Mouse (Mus musculus) ES-Bruce4 (cell line): ENCODE measurements at regions not wholly inside any gene's neighbourhood (a gene's known extent, or its start where the extent isn't known, plus 50 kb on each side); places are given as distances from the start of the nearest gene placed in this dataset.

Source experiments
- CTCF ChIP-seq: IDR thresholded peaks from one replicate; pipeline ENCODE4 v1.8.1; 2011; ENCODE audit warnings: low read depth, low read length
- EP300 ChIP-seq: IDR thresholded peaks from 2 replicates; pipeline ENCODE4 v1.6.1; 2011; ENCODE audit warnings: low read depth, low read length; ENCODE audit not compliant: insufficient read depth
- POLR2A ChIP-seq: IDR thresholded peaks from one replicate; pipeline ENCODE4 v1.8.1; 2011; ENCODE audit warnings: low read length; ENCODE audit not compliant: insufficient read depth

GRCm38 (mm10) chr12:26571602-26572001 is 102.6 kb downstream of the Cmpk2 start:
- no peak for TF ChIP-seq CTCF
- no peak for TF ChIP-seq EP300
- no peak for TF ChIP-seq POLR2A
